Mouse (Mus musculus): ENCODE results near the gene Synpr.
"Not testable (repeated sequence)": the region's sequence is repeated elsewhere in the genome, so short reads cannot be mapped to it uniquely, and the experiment has no call there.

Gene Synpr

GRCm38 (mm10) chr14:13284091-13284844 is at the start of gene Synpr:
Gene Synpr (plus strand): TSS chr14:13284780.
- no peak for DNase-seq (ENCODE audit: low spot score in 2 of 2)

- no peak for DNase-seq (ENCODE audit: low spot score in 2 of 2)
Observed at GRCm38 (mm10) chr14:13236929-13237328, 47.7 kb upstream of the Synpr start.

GRCm38 (mm10) chr14:13247431-13247830 is 37.1 kb upstream of the Synpr start:
- DNase-seq (ENCODE audit: low spot score in 2 of 2): no peak

GRCm38 (mm10) chr14:13249361-13249760 is 35.2 kb upstream of the Synpr start:
- no peak for DNase-seq (ENCODE audit: low spot score in 2 of 2)

GRCm38 (mm10) chr14:13252594-13252993 is 32.0 kb upstream of the Synpr start:
- DNase-seq (ENCODE audit: low spot score in 2 of 2): no peak

- DNase-seq (ENCODE audit: low spot score in 2 of 2): not testable (repeated sequence)
Observed at GRCm38 (mm10) chr14:13254741-13255140, 29.8 kb upstream of the Synpr start.

- no peak for DNase-seq (ENCODE audit: low spot score in 2 of 2)
Observed at GRCm38 (mm10) chr14:13262406-13262805, 22.2 kb upstream of the Synpr start.

- DNase-seq (ENCODE audit: low spot score in 2 of 2): no peak
Observed at GRCm38 (mm10) chr14:13266331-13266730, 18.2 kb upstream of the Synpr start.

- DNase-seq (ENCODE audit: low spot score in 2 of 2): no peak
Observed at GRCm38 (mm10) chr14:13267181-13267580, 17.4 kb upstream of the Synpr start.

GRCm38 (mm10) chr14:13283211-13283610 is 1.4 kb upstream of the Synpr start:
- no peak for DNase-seq (ENCODE audit: low spot score in 2 of 2)

GRCm38 (mm10) chr14:13284845-13285198 is 242 bp downstream of the Synpr start:
- no peak for DNase-seq (ENCODE audit: low spot score in 2 of 2)

GRCm38 (mm10) chr14:13285341-13286130 is 956 bp downstream of the Synpr start:
- DNase-seq (ENCODE audit: low spot score in 2 of 2): no peak

- DNase-seq (ENCODE audit: low spot score in 2 of 2): no peak
Observed at GRCm38 (mm10) chr14:13294200-13294599, 9.6 kb downstream of the Synpr start.

GRCm38 (mm10) chr14:13314323-13314722 is 29.7 kb downstream of the Synpr start:
- no peak for DNase-seq (ENCODE audit: low spot score in 2 of 2)

- no peak for DNase-seq (ENCODE audit: low spot score in 2 of 2)
Observed at GRCm38 (mm10) chr14:13328461-13328860, 43.9 kb downstream of the Synpr start.

- no peak for DNase-seq (ENCODE audit: low spot score in 2 of 2)
Observed at GRCm38 (mm10) chr14:13332497-13333306, 48.1 kb downstream of the Synpr start.

- no peak for DNase-seq (ENCODE audit: low spot score in 2 of 2)
Observed at GRCm38 (mm10) chr14:13333372-13333771, 48.8 kb downstream of the Synpr start.

- no peak for DNase-seq (ENCODE audit: low spot score in 2 of 2)
Observed at GRCm38 (mm10) chr14:13336162-13336561, 51.6 kb downstream of the Synpr start.

- DNase-seq (ENCODE audit: low spot score in 2 of 2): no peak
Observed at GRCm38 (mm10) chr14:13340688-13341087, 56.1 kb downstream of the Synpr start.

- no peak for DNase-seq (ENCODE audit: low spot score in 2 of 2)
Observed at GRCm38 (mm10) chr14:13344240-13344639, 59.7 kb downstream of the Synpr start.

GRCm38 (mm10) chr14:13349170-13349865 is 64.7 kb downstream of the Synpr start:
- no peak for DNase-seq (ENCODE audit: low spot score in 2 of 2)

- peak in 1 of 2 experiments; percentile 4 for DNase-seq (ENCODE audit: low spot score in 2 of 2)
Observed at GRCm38 (mm10) chr14:13354154-13354553, 69.6 kb downstream of the Synpr start.

Data from thymus, postnatal 10 days (tissue).